Mouse (Mus musculus) testis, adult 2 months (tissue): ENCODE data around the gene Dmrt2. TPM values are rescaled to one million over a fixed set of nuclear protein-coding genes. Genes with fewer than 3 reads are reported as not detected.

Source experiments
- H3K27ac ChIP-seq: fragments of 200-500 bp; 2 replicates; pipeline ENCODE4 v1.5.1; 2012; ENCODE audit warnings: low read depth, low read length; ENCODE audit not compliant: control insufficient read depth, insufficient read depth
- H3K27me3 ChIP-seq: fragments of 200-500 bp; 2 replicates; pipeline ENCODE4 v1.6.1; 2012; ENCODE audit warnings: mild to moderate bottlenecking, low read length, moderate library complexity; ENCODE audit not compliant: control insufficient read depth, insufficient read depth
- H3K36me3 ChIP-seq: fragments of 200-500 bp; 2 replicates; pipeline ENCODE4 v1.6.1; 2012; ENCODE audit warnings: mild to moderate bottlenecking, low read length; ENCODE audit not compliant: control insufficient read depth, insufficient read depth
- H3K4me1 ChIP-seq: fragments of 200-500 bp; 2 replicates; pipeline ENCODE4 v1.6.1; 2012; ENCODE audit warnings: low read length; ENCODE audit not compliant: control insufficient read depth, insufficient read depth
- H3K4me3 ChIP-seq: fragments of 200-500 bp; 2 replicates; pipeline ENCODE4 v1.5.1; 2012; ENCODE audit warnings: low read depth, mild to moderate bottlenecking, low read length, moderate library complexity, mixed read lengths; ENCODE audit not compliant: control insufficient read depth
- CTCF ChIP-seq: fragments of 200-500 bp; IDR thresholded peaks from 2 replicates; pipeline ENCODE4 v1.5.1; 2012; ENCODE audit warnings: low read depth, mild to moderate bottlenecking, inconsistent platforms, low read length, moderate library complexity; ENCODE audit not compliant: control insufficient read depth, insufficient read depth, insufficient replicate concordance
- POLR2A ChIP-seq: fragments of 200-500 bp; IDR thresholded peaks from 2 replicates; pipeline ENCODE4 v1.6.1; 2012; ENCODE audit warnings: low read depth, mild to moderate bottlenecking, inconsistent platforms, low read length, moderate library complexity; ENCODE audit not compliant: control insufficient read depth
- polyA plus RNA-seq: library from polyadenylated mRNA; depleted of rRNA; stranded (reverse); fragments of >200 nt; gene quantifications from 2 replicates; pipeline ENCODE4 v1.2.3, GENCODE M21; 2012; rRNA removed

The Dmrt2 gene
- polyA plus RNA-seq, 1 experiment, result 0.25 TPM

- no peak overlapping the region for H3K27ac ChIP-seq
- H3K27me3 ChIP-seq, result no peaks in the 10 kb centered on the region
- H3K4me1 ChIP-seq, result no peaks in the 10 kb centered on the region
- H3K4me3 ChIP-seq, result no peak overlapping the region
- no peaks in the 10 kb centered on the region for H3K36me3 ChIP-seq
- no peak for TF ChIP-seq CTCF
- TF ChIP-seq POLR2A, result no peak
Measured at GRCm38 (mm10) chr19:25714927-25715326, 42.7 kb downstream of the Dmrt2 start.

- TF ChIP-seq CTCF (no peak), POLR2A (no peak)
Measured at GRCm38 (mm10) chr19:25722616-25723015, 50.4 kb downstream of the Dmrt2 start.

More at GRCm38 (mm10) chr19:25722616-25723015, 50.4 kb downstream of the Dmrt2 start:
- Histone ChIP-seq H3K36me3 (no peaks in the 10 kb centered on the region), H3K27ac (no peak overlapping the region), H3K4me3 (no peak overlapping the region), H3K4me1 (no peaks in the 10 kb centered on the region), H3K27me3 (no peaks in the 10 kb centered on the region)

Other genes with a start within 250 kb of the Dmrt2 start
- gene Dmrt1, start 166.8 kb upstream of the Dmrt2 start, polyA plus RNA-seq, result 9.0 and 9.7 TPM in 2 replicates
- 0.61 and 0.73 TPM in 2 replicates for gene Dmrt3, start 62.1 kb upstream of the Dmrt2 start, polyA plus RNA-seq